Mouse (Mus musculus): ENCODE data around the gene Serpina9. TPM values are rescaled to one million over a fixed set of nuclear protein-coding genes. Genes with fewer than 3 reads are reported as not detected.
"Not testable (repeated sequence)": the region's sequence is repeated elsewhere in the genome, so short reads cannot be mapped to it uniquely, and the experiment has no call there.

The Serpina9 gene
- total RNA-seq, 2 experiments from 2014 or later: 0.32 TPM; not detected in 1

GRCm38 (mm10) chr12:103989857-103990256 lies 23.7 kb downstream of the Serpina9 start, which contains the start of gene Serpina11:
TSS of gene Serpina11 (minus strand) at chr12:103989957.
- no peak for DNase-seq (ENCODE audit: low spot score in 2 of 2)

- DNase-seq (ENCODE audit: low spot score in 2 of 2): no peak
Observed at GRCm38 (mm10) chr12:103989514-103989767, 24.1 kb downstream of the Serpina9 start.

- DNase-seq (ENCODE audit: low spot score in 2 of 2): no peak
Observed at GRCm38 (mm10) chr12:103988754-103989513, 24.6 kb downstream of the Serpina9 start.

GRCm38 (mm10) chr12:103985868-103986267 lies 27.7 kb downstream of the Serpina9 start:
- no peak for DNase-seq (ENCODE audit: low spot score in 2 of 2)

- peak in 1 of 2 experiments; percentile 83 for DNase-seq (ENCODE audit: low spot score in 2 of 2)
Observed at GRCm38 (mm10) chr12:103984935-103985334, 28.6 kb downstream of the Serpina9 start.

GRCm38 (mm10) chr12:103981646-103982360 lies 31.8 kb downstream of the Serpina9 start:
- DNase-seq (ENCODE audit: low spot score in 2 of 2): peak; percentile 42 to 71

- no peak for DNase-seq (ENCODE audit: low spot score in 2 of 2)
Observed at GRCm38 (mm10) chr12:103978294-103978693, 35.3 kb downstream of the Serpina9 start.

- DNase-seq (ENCODE audit: low spot score in 2 of 2): no peak
Observed at GRCm38 (mm10) chr12:103977846-103978245, 35.7 kb downstream of the Serpina9 start.

GRCm38 (mm10) chr12:103977060-103977459 lies 36.5 kb downstream of the Serpina9 start:
- DNase-seq (ENCODE audit: low spot score in 2 of 2): no peak

- DNase-seq (ENCODE audit: low spot score in 2 of 2): no peak
Observed at GRCm38 (mm10) chr12:103971080-103971479, 42.5 kb downstream of the Serpina9 start.

- DNase-seq (ENCODE audit: low spot score in 2 of 2): no peak
Observed at GRCm38 (mm10) chr12:103969577-103970116, 43.9 kb downstream of the Serpina9 start.

- no peak for DNase-seq (ENCODE audit: low spot score in 2 of 2)
Observed at GRCm38 (mm10) chr12:103966761-103967160, 46.8 kb downstream of the Serpina9 start.

GRCm38 (mm10) chr12:103963288-103963687 lies 50.3 kb downstream of the Serpina9 start:
- no peak for DNase-seq (ENCODE audit: low spot score in 2 of 2)

- no peak for DNase-seq (ENCODE audit: low spot score in 2 of 2)
Observed at GRCm38 (mm10) chr12:103962860-103963259, 50.7 kb downstream of the Serpina9 start.

- DNase-seq (ENCODE audit: low spot score in 2 of 2): no peak
Observed at GRCm38 (mm10) chr12:103962337-103962736, 51.2 kb downstream of the Serpina9 start.

GRCm38 (mm10) chr12:103961716-103962115 lies 51.8 kb downstream of the Serpina9 start:
- DNase-seq (ENCODE audit: low spot score in 2 of 2): no peak

- DNase-seq (ENCODE audit: low spot score in 2 of 2): no peak
Observed at GRCm38 (mm10) chr12:103958798-103959197, 54.8 kb downstream of the Serpina9 start, which contains the start of gene Serpina1e. TSS of gene Serpina1e (minus strand) at chr12:103958975.

- DNase-seq (ENCODE audit: low spot score in 2 of 2): not testable (repeated sequence)
Observed at GRCm38 (mm10) chr12:103956555-103956954, 57.0 kb downstream of the Serpina9 start.

- not testable (repeated sequence) for DNase-seq (ENCODE audit: low spot score in 2 of 2)
Observed at GRCm38 (mm10) chr12:103952972-103953371, 60.6 kb downstream of the Serpina9 start.

- DNase-seq (ENCODE audit: low spot score in 2 of 2): no peak
Observed at GRCm38 (mm10) chr12:103946243-103946642, 67.3 kb downstream of the Serpina9 start.

Measured in layer of hippocampus, adult 18-20 months (tissue).